8 mouse cellular contexts compared by ENCODE assay signal in the genomic region with DNA sequence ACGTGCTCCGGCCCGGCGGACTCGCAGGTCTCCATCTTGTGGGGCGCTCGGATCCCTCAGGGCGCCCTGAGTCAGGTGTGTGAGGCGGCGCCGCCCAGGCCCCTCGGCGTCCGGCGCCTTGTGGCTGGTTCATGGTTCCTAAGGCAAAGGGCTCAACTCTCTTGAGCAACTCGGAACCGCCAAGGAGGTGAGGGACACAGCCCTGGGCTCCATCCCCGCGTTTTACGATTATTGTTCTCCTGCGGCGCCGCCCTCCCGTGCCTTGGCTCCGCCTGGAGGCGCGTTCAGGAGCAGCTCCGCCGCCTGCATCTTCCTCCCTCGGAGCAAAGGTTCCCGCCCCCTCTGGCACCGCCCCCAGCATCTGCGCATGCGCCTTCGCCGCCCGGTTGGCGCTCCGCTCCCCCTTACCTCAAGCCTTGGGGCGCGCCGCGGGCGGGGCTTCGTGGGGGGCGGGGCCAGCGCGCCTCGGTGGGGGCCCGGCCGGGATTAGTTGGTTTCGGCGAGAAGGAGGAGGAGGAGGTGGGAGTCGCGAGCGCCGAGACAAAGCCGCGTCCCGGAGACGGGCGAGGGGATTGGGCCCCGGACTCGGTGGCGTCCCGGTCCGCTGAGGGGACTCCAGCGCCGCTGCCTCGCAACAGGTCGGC. TPM values are rescaled to one million over a fixed set of nuclear protein-coding genes. Genes with fewer than 3 reads are reported as not detected.
A peak's percentile ranks its signal among the peaks of the same experiment; 100 is the strongest.
DNase-seq lines count a peak whose midpoint lies in the region; ATAC-seq and TF ChIP-seq lines count a peak whose summit lies in the region.

A gene (plus strand): TSS at position 489 of the 644 bp plus-strand sequence.

- no peak for TF ChIP-seq CTCF in G1E (IDR thresholded peaks at IDR 0.05; ENCODE audit: low read depth, low read length)
- peak; percentile 70 for TF ChIP-seq CTCF in forebrain, postnatal 0 days (IDR thresholded peaks at IDR 0.05; ENCODE audit: low read depth)

- peaks cover 4% of the 10 kb centered on the region for H3K36me3 ChIP-seq in G1E (replicated peaks)
- no peaks in the 10 kb centered on the region for H3K36me3 ChIP-seq in forebrain, postnatal 0 days (ENCODE audit: insufficient read depth)
- no peaks in the 10 kb centered on the region for H3K36me3 ChIP-seq in lung, embryonic 15.5 days

- no peaks in the 10 kb centered on the region for H3K9me3 ChIP-seq in G1E (replicated peaks)
- H3K9me3 ChIP-seq in forebrain, postnatal 0 days (ENCODE audit: low read length) = no peaks in the 10 kb centered on the region
- H3K9me3 ChIP-seq in lung, embryonic 15.5 days = no peaks in the 10 kb centered on the region

- peaks cover 20% of the 10 kb centered on the region for H3K4me1 ChIP-seq in G1E (ENCODE audit: insufficient read depth, low read depth, low read length)
- peaks cover 15% of the 10 kb centered on the region for H3K4me1 ChIP-seq in forebrain, postnatal 0 days (ENCODE audit: insufficient read depth)
- H3K4me1 ChIP-seq in lung, embryonic 15.5 days = peaks cover 37% of the 10 kb centered on the region

- WGBS in forebrain, postnatal 0 days = 1% methylated on average over 71 of the region's 71 CpGs
- under 1% methylated on average over 70 of the region's 71 CpGs for WGBS in lung, embryonic 15.5 days

- peaks cover 3% of the 10 kb centered on the region for H3K27me3 ChIP-seq in G1E (ENCODE audit: insufficient read depth, low read length)
- no peaks in the 10 kb centered on the region for H3K27me3 ChIP-seq in forebrain, postnatal 0 days (ENCODE audit: insufficient read depth, low read length)
- H3K27me3 ChIP-seq in lung, embryonic 15.5 days = no peaks in the 10 kb centered on the region

- H3K27ac ChIP-seq in forebrain, postnatal 0 days (ENCODE audit: low read depth, low read length) = peak within 1 kb of the TSS; percentile 98
- peak within 1 kb of the TSS; percentile 95 for H3K27ac ChIP-seq in lung, embryonic 15.5 days

- peak within 1 kb of the TSS; percentile 90 for H3K4me3 ChIP-seq in G1E (ENCODE audit: low read depth, low read length)
- H3K4me3 ChIP-seq in forebrain, postnatal 0 days (ENCODE audit: low read depth, low read length) = peak within 1 kb of the TSS; percentile 52
- peak within 1 kb of the TSS; percentile 90 for H3K4me3 ChIP-seq in lung, embryonic 15.5 days

- DNase-seq in G1E (ENCODE audit: low spot score) = peak; percentile 97
- DNase-seq in cerebellum, adult 18-20 months = peak; percentile 98 to 99
- DNase-seq in forebrain, postnatal 0 days = peak; percentile 100
- DNase-seq in heart, postnatal 4 days = peak; percentile 100
- DNase-seq in layer of hippocampus, adult 8-10 months (ENCODE audit: low spot score in 2 of 2) = peak; percentile 96 to 98
- peak; percentile 98 for DNase-seq in ovary, adult 18-20 months (ENCODE audit: low spot score)
- peak; percentile 99 for DNase-seq in thymus, postnatal 0 days (ENCODE audit: low spot score)

- H3K4me2 ChIP-seq in forebrain, postnatal 0 days (ENCODE audit: low read depth) = peak within 1 kb of the TSS; percentile 63
- peak within 1 kb of the TSS; percentile 76 for H3K4me2 ChIP-seq in lung, embryonic 15.5 days

- peak within 1 kb of the TSS; percentile 61 for H3K9ac ChIP-seq in forebrain, postnatal 0 days
- H3K9ac ChIP-seq in lung, embryonic 15.5 days = peak within 1 kb of the TSS; percentile 93

- peak; percentile 90 for ATAC-seq in G1E (ENCODE audit: extremely low read depth, insufficient number of reproducible peaks, low FRiP score, poor library complexity, severe bottlenecking)
- peak; percentile 95 for ATAC-seq in forebrain, postnatal 0 days
- ATAC-seq in lung, embryonic 15.5 days (ENCODE audit: borderline replicate concordance, extremely low read depth, low FRiP score, low TSS enrichment) = peak; percentile 95

RNA-seq across cellular contexts. Expression of the gene that starts here (rescaled TPM):
- total RNA-seq in G1E (2014; fragmentation: Nextera tagmentation) (20.5 and 28.1 TPM in 2 replicates), G1E (2017) (5.5 and 7.6 TPM in 2 replicates)
- polyA plus RNA-seq in G1E (2012) = 10.1 and 16.7 TPM in 2 replicates
- 18.8 and 27.3 TPM in 2 replicates for total RNA-seq in forebrain, postnatal 0 days (2014; rRNA removed)
- polyA plus RNA-seq in forebrain, postnatal 0 days (2015; fragmentation: Nextera tagmentation; extraction: Ambion mirVana) = 11.9 and 13.7 TPM in 2 replicates
- 10 to 100 TPM; 20.4 to 20.5 TPM for total RNA-seq in heart, postnatal 4 days (2021)
- total RNA-seq in layer of hippocampus, adult 8-10 months (2022) = 10 to 100 TPM; 29.3 to 34.7 (median 31.2) TPM
- polyA plus RNA-seq in lung, embryonic 15.5 days (2015; fragmentation: Nextera tagmentation; extraction: Ambion mirVana) = 21.2 and 22.1 TPM in 2 replicates
- polyA plus RNA-seq in thymus, postnatal 0 days (2015; fragmentation: Nextera tagmentation; extraction: Ambion mirVana) = 10.8 and 12.2 TPM in 2 replicates

Comparison
In these comparisons a context has a peak if more than half of its experiments do, and no peak if none do; other contexts are left out.
1. Peak in every context shown above with its lines: DNase-seq, ATAC-seq, H3K4me3 ChIP-seq and H3K27ac ChIP-seq.